Mouse (Mus musculus) embryonic facial prominence, embryonic 14.5 days (tissue): ENCODE measurements around the gene Stx18. TPM values are rescaled to one million over a fixed set of nuclear protein-coding genes. Genes with fewer than 3 reads are reported as not detected.
A peak's percentile ranks its signal among the peaks of the same experiment; 100 is the strongest.

Experiments used
- ATAC-seq: fragments of 200-750 bp; cut with Nextera tagmentation; 2 replicates; pipeline ENCODE4 v1.8.0; 2017; ENCODE audit warnings: low read depth, moderate number of reproducible peaks, moderate TSS enrichment
- DNase-seq: peaks from one replicate; pipeline ENCODE4 v3.0.0-alpha.2; 2015; ENCODE audit warnings: low spot score
- H3K27ac ChIP-seq: fragments of 300-500 bp; sonication (generic); replicated peaks from 2 replicates; pipeline ENCODE4 v1.5.1; 2014; ENCODE audit warnings: low read depth, mild to moderate bottlenecking, low read length, moderate library complexity
- H3K27me3 ChIP-seq: fragments of 300-500 bp; sonication (generic); replicated peaks from 2 replicates; pipeline ENCODE4 v1.6.1; 2014; ENCODE audit warnings: low read length; ENCODE audit not compliant: control insufficient read depth, insufficient read depth
- H3K36me3 ChIP-seq: fragments of 300-500 bp; sonication (generic); 2 replicates; pipeline ENCODE4 v1.6.1; 2014; ENCODE audit warnings: low read length, mixed read lengths; ENCODE audit not compliant: control insufficient read depth, insufficient read depth
- H3K4me1 ChIP-seq: fragments of 300-500 bp; sonication (generic); 2 replicates; pipeline ENCODE4 v1.6.1; 2014; ENCODE audit warnings: antibody characterized with exemption, low read length; ENCODE audit not compliant: control insufficient read depth, insufficient read depth
- H3K4me2 ChIP-seq: fragments of 300-500 bp; sonication (generic); 2 replicates; pipeline ENCODE4 v1.6.1; 2014; ENCODE audit warnings: low read depth, mild to moderate bottlenecking, low read length, moderate library complexity, mixed read lengths
- H3K4me3 ChIP-seq: fragments of 300-500 bp; sonication (generic); 2 replicates; pipeline ENCODE4 v1.5.1; 2014; ENCODE audit warnings: low read depth, mild to moderate bottlenecking, low read length
- H3K9ac ChIP-seq: fragments of 300-500 bp; sonication (generic); 2 replicates; pipeline ENCODE4 v1.6.1; 2014; ENCODE audit warnings: low read depth, mild to moderate bottlenecking, low read length, moderate library complexity, mixed read lengths
- H3K9me3 ChIP-seq: fragments of 300-500 bp; sonication (generic); 2 replicates; pipeline ENCODE4 v1.6.1; 2016; ENCODE audit warnings: low read length; ENCODE audit not compliant: control insufficient read depth
- WGBS: fragments of 180-500 bp; shearing (Covaris S2); extraction: QIAGEN DNeasy Blood & Tissue Kit; methylation state at CpG from one replicate; pipeline ENCODE4 v1.1.7; 2014; 5-methylcytosine and 5-hydroxymethylcytosine counted together
- polyA plus RNA-seq: library from polyadenylated mRNA; unstranded; fragments of >200 nt; fragmentation: Nextera tagmentation; extraction: Ambion mirVana; gene quantifications from 2 replicates; pipeline ENCODE4 v1.2.1, GENCODE M21; 2014

The Stx18 gene
- polyA plus RNA-seq, 1 experiment from 2014 or later, result 45.8 TPM

GRCm38 (mm10) chr5:38184688-38185285 lies 146.2 kb downstream of the Stx18 start:
- DNase-seq, result peak; percentile 32
- ATAC-seq, result no peak

GRCm38 (mm10) chr5:38187006-38187405 lies 148.5 kb downstream of the Stx18 start:
- H3K27me3 ChIP-seq, result peaks cover 5% of the 10 kb centered on the region
- no peaks in the 10 kb centered on the region for H3K9me3 ChIP-seq
- no peaks in the 10 kb centered on the region for H3K36me3 ChIP-seq
- no peak overlapping the region for H3K9ac ChIP-seq
- ATAC-seq, result no peak
- H3K4me1 ChIP-seq, result no peaks in the 10 kb centered on the region
- no peak for DNase-seq
- no peak overlapping the region for H3K4me2 ChIP-seq
- H3K4me3 ChIP-seq, result no peak overlapping the region
- 87% methylated on average over 2 of the region's 2 CpGs for WGBS
- H3K27ac ChIP-seq, result no peak overlapping the region

More at GRCm38 (mm10) chr5:38184688-38185285, 146.2 kb downstream of the Stx18 start:
- no peak overlapping the region for H3K9ac ChIP-seq
- no peaks in the 10 kb centered on the region for H3K9me3 ChIP-seq
- 68% methylated on average over 6 of the region's 6 CpGs for WGBS
- no peak overlapping the region for H3K4me2 ChIP-seq
- H3K27ac ChIP-seq, result no peak overlapping the region
- H3K36me3 ChIP-seq, result no peaks in the 10 kb centered on the region
- no peak overlapping the region for H3K4me3 ChIP-seq
- peaks cover 5% of the 10 kb centered on the region for H3K27me3 ChIP-seq
- H3K4me1 ChIP-seq, result no peaks in the 10 kb centered on the region

Other genes with a start within 250 kb of the Stx18 start
- gene Msx1, start 214.2 kb upstream of the Stx18 start, polyA plus RNA-seq, result 73.2 and 82.9 TPM in 2 replicates
- gene Nsg1, start 121.2 kb downstream of the Stx18 start, polyA plus RNA-seq, result 32.5 and 35.0 TPM in 2 replicates
- gene Zbtb49, start 181.7 kb downstream of the Stx18 start, polyA plus RNA-seq, result 10.3 and 11.9 TPM in 2 replicates
- gene Lyar, start 181.7 kb downstream of the Stx18 start, polyA plus RNA-seq, result 77.7 and 81.6 TPM in 2 replicates
- 63.3 and 65.6 TPM in 2 replicates for gene Tmem128, start 221.4 kb downstream of the Stx18 start, polyA plus RNA-seq
- gene Otop1, start 237.2 kb downstream of the Stx18 start, polyA plus RNA-seq, result 0.14 and 0.22 TPM in 2 replicates